In genomic region chr15:81329721-81330369, GRCm38 (mm10) we compare ENCODE assay signal across 11 mouse cellular contexts. TPM values are rescaled to one million over a fixed set of nuclear protein-coding genes. Genes with fewer than 3 reads are reported as not detected.
DNase-seq lines count a peak whose midpoint lies in the region; ATAC-seq and TF ChIP-seq lines count a peak whose summit lies in the region.
"Had no signal": no experiment of that assay in that cellular context is flagged by ENCODE, and none has a peak within 500 bp of the region (broad histone marks: within the 10 kb centered on the region; RNA-seq: fewer than 3 reads in every experiment).

No protein-coding gene starts in this region.

- ATAC-seq in intestine, postnatal 0 days = no peak
- ATAC-seq in intestine, embryonic 16.5 days = no peak
- no peak for ATAC-seq in neural tube, embryonic 15.5 days (ENCODE audit: low FRiP score)
- no peak for ATAC-seq in neural tube, embryonic 11.5 days (ENCODE audit: insufficient read depth, low FRiP score, low TSS enrichment)
- no peak for ATAC-seq in hindbrain, embryonic 16.5 days
- ATAC-seq: intestine, embryonic 15.5 days had no signal

- DNase-seq in neural tube, embryonic 10.5 days (ENCODE audit: extremely low spot score, low spot score) = peak; percentile 22
- DNase-seq in induced T-regulatory cell, adult 2 months (ENCODE audit: low read depth) = peak; percentile 60
- peak; percentile 17 for DNase-seq in neural tube, embryonic 11.5 days (ENCODE audit: low spot score)
- no peak for DNase-seq in left cerebral cortex, postnatal 36 days (ENCODE audit: low spot score in 2 of 2)
- DNase-seq: cerebellum, postnatal 14 days; midbrain, embryonic 14.5 days had no signal

- 61% methylated on average over 5 of the region's 5 CpGs for WGBS in intestine, postnatal 0 days
- 45% methylated on average over 5 of the region's 5 CpGs for WGBS in intestine, embryonic 16.5 days
- 47% methylated on average over 5 of the region's 5 CpGs for WGBS in neural tube, embryonic 15.5 days
- WGBS in neural tube, embryonic 11.5 days = 35% methylated on average over 5 of the region's 5 CpGs
- WGBS in hindbrain, embryonic 16.5 days = 52% methylated on average over 5 of the region's 5 CpGs

- no peak for TF ChIP-seq CTCF in intestine, postnatal 0 days (IDR thresholded peaks at IDR 0.05; ENCODE audit: low read depth)

- no peaks in the 10 kb centered on the region for H3K4me1 ChIP-seq in intestine, postnatal 0 days (replicated peaks; ENCODE audit: control insufficient read depth, insufficient read depth, low read length)
- no peaks in the 10 kb centered on the region for H3K4me1 ChIP-seq in intestine, embryonic 16.5 days (ENCODE audit: control insufficient read depth, insufficient read depth, low read length)
- H3K4me1 ChIP-seq in neural tube, embryonic 15.5 days = no peaks in the 10 kb centered on the region
- H3K4me1 ChIP-seq in neural tube, embryonic 11.5 days (ENCODE audit: control insufficient read depth, insufficient read depth, low read length) = peaks cover 5% of the 10 kb centered on the region; the same call in 1 of the 2 replicates
- no peaks in the 10 kb centered on the region for H3K4me1 ChIP-seq in hindbrain, embryonic 16.5 days (ENCODE audit: control insufficient read depth, insufficient read depth, low read depth, low read length)
- H3K4me1 ChIP-seq: intestine, embryonic 15.5 days had no signal

- H3K4me3 ChIP-seq in intestine, postnatal 0 days (ENCODE audit: low read depth, low read length) = no peak overlapping the region
- H3K4me3 ChIP-seq in intestine, embryonic 16.5 days (ENCODE audit: low read length) = no peak overlapping the region
- H3K4me3 ChIP-seq in neural tube, embryonic 15.5 days (replicated peaks) = no peak overlapping the region
- no peak overlapping the region for H3K4me3 ChIP-seq in neural tube, embryonic 11.5 days (ENCODE audit: low read depth, low read length)
- no peak overlapping the region for H3K4me3 ChIP-seq in hindbrain, embryonic 16.5 days (ENCODE audit: low read length)
- H3K4me3 ChIP-seq: intestine, embryonic 15.5 days had no signal

- H3K9me3 ChIP-seq in intestine, postnatal 0 days (ENCODE audit: control insufficient read depth) = no peaks in the 10 kb centered on the region
- H3K9me3 ChIP-seq in intestine, embryonic 16.5 days (ENCODE audit: control insufficient read depth, low read length) = no peaks in the 10 kb centered on the region
- H3K9me3 ChIP-seq in neural tube, embryonic 15.5 days (replicated peaks) = no peaks in the 10 kb centered on the region
- no peaks in the 10 kb centered on the region for H3K9me3 ChIP-seq in neural tube, embryonic 11.5 days (ENCODE audit: control insufficient read depth, low read length)
- H3K9me3 ChIP-seq in hindbrain, embryonic 16.5 days (ENCODE audit: control insufficient read depth, low read length) = no peaks in the 10 kb centered on the region
- H3K9me3 ChIP-seq: intestine, embryonic 15.5 days had no signal

- peaks cover 34% of the 10 kb centered on the region for H3K36me3 ChIP-seq in intestine, postnatal 0 days (ENCODE audit: control insufficient read depth, insufficient read depth)
- H3K36me3 ChIP-seq in intestine, embryonic 16.5 days (ENCODE audit: control insufficient read depth, insufficient read depth, low read length) = peaks cover 22% of the 10 kb centered on the region
- H3K36me3 ChIP-seq in neural tube, embryonic 15.5 days = peaks cover 52% of the 10 kb centered on the region
- H3K36me3 ChIP-seq in neural tube, embryonic 11.5 days (ENCODE audit: control insufficient read depth, insufficient read depth, low read length) = no peaks in the 10 kb centered on the region; the same call in 1 of the 2 replicates
- H3K36me3 ChIP-seq in hindbrain, embryonic 16.5 days (ENCODE audit: control insufficient read depth, insufficient read depth, low read length) = peaks cover 23% of the 10 kb centered on the region

- H3K27me3 ChIP-seq in intestine, postnatal 0 days (replicated peaks; ENCODE audit: control insufficient read depth, insufficient read depth, low read length) = no peaks in the 10 kb centered on the region
- H3K27me3 ChIP-seq in intestine, embryonic 16.5 days (replicated peaks; ENCODE audit: control insufficient read depth, insufficient read depth, low read length) = no peaks in the 10 kb centered on the region
- H3K27me3 ChIP-seq in neural tube, embryonic 15.5 days (replicated peaks) = no peaks in the 10 kb centered on the region
- H3K27me3 ChIP-seq in neural tube, embryonic 11.5 days (ENCODE audit: control insufficient read depth, insufficient read depth, low read length) = no peaks in the 10 kb centered on the region
- no peaks in the 10 kb centered on the region for H3K27me3 ChIP-seq in hindbrain, embryonic 16.5 days (replicated peaks; ENCODE audit: control insufficient read depth, insufficient read depth, low read length)
- H3K27me3 ChIP-seq: intestine, embryonic 15.5 days had no signal

- H3K9ac ChIP-seq in intestine, postnatal 0 days (ENCODE audit: low read depth, low read length) = no peak overlapping the region
- H3K9ac ChIP-seq in intestine, embryonic 16.5 days (ENCODE audit: low read depth, low read length) = no peak overlapping the region
- H3K9ac ChIP-seq in neural tube, embryonic 15.5 days (replicated peaks) = no peak overlapping the region
- 0 out of 2 replicates have a peak overlapping the region, but pooled peaks have one; percentile 19 for H3K9ac ChIP-seq in neural tube, embryonic 11.5 days (ENCODE audit: low read length)
- no peak overlapping the region for H3K9ac ChIP-seq in hindbrain, embryonic 16.5 days (ENCODE audit: low read depth, low read length)
- H3K9ac ChIP-seq: intestine, embryonic 15.5 days had no signal

- peak overlapping the region; percentile 54 for H3K27ac ChIP-seq in intestine, postnatal 0 days (ENCODE audit: low read depth, low read length)
- H3K27ac ChIP-seq in intestine, embryonic 16.5 days (ENCODE audit: low read length) = no peak overlapping the region
- H3K27ac ChIP-seq in neural tube, embryonic 15.5 days (replicated peaks) = no peak overlapping the region
- no peak overlapping the region for H3K27ac ChIP-seq in neural tube, embryonic 11.5 days (ENCODE audit: low read depth, low read length)
- no peak overlapping the region for H3K27ac ChIP-seq in hindbrain, embryonic 16.5 days (ENCODE audit: low read depth, low read length)
- H3K27ac ChIP-seq: intestine, embryonic 15.5 days had no signal

- no peak overlapping the region for H3K4me2 ChIP-seq in intestine, postnatal 0 days (replicated peaks; ENCODE audit: low read depth)
- no peak overlapping the region for H3K4me2 ChIP-seq in intestine, embryonic 16.5 days (ENCODE audit: low read depth, low read length)
- no peak overlapping the region for H3K4me2 ChIP-seq in neural tube, embryonic 15.5 days
- no peak overlapping the region for H3K4me2 ChIP-seq in neural tube, embryonic 11.5 days (ENCODE audit: low read depth)
- no peak overlapping the region for H3K4me2 ChIP-seq in hindbrain, embryonic 16.5 days (ENCODE audit: low read length)
- H3K4me2 ChIP-seq: intestine, embryonic 15.5 days had no signal

- intact Hi-C loops in left cerebral cortex, postnatal 36 days (cut with DNase I) = no loop called here

RNA-seq across cellular contexts. Expression of gene Slc25a17, which starts 30.8 kb away (rescaled TPM):
- 30.6 and 33.2 TPM in 2 replicates for polyA plus RNA-seq in intestine, postnatal 0 days (2015; fragmentation: Nextera tagmentation; extraction: Ambion mirVana)
- 61.7 and 67.4 TPM in 2 replicates for polyA plus RNA-seq in intestine, embryonic 16.5 days (2015; fragmentation: Nextera tagmentation; extraction: Ambion mirVana)
- polyA plus RNA-seq in neural tube, embryonic 15.5 days (2015; fragmentation: Nextera tagmentation; extraction: Ambion mirVana) = 129 and 134 TPM in 2 replicates
- polyA plus RNA-seq in neural tube, embryonic 11.5 days (2014; fragmentation: Nextera tagmentation; extraction: Ambion mirVana) = 108 and 109 TPM in 2 replicates
- 131 and 133 TPM in 2 replicates for polyA plus RNA-seq in hindbrain, embryonic 16.5 days (2015; fragmentation: Nextera tagmentation; extraction: Ambion mirVana)
- 10 to 100 TPM; 39.3 to 41.7 TPM for total RNA-seq in left cerebral cortex, postnatal 36 days (2021)

Comparison
In these comparisons a context has a peak if more than half of its experiments do, and no peak if none do; other contexts are left out.
1. DNase-seq: peak in neural tube, embryonic 10.5 days (single experiment), induced T-regulatory cell, adult 2 months (single experiment) and neural tube, embryonic 11.5 days (single experiment); none in left cerebral cortex, postnatal 36 days (0 of 2).